Mouse (Mus musculus) G1E (cell line): ENCODE measurements around the gene Zfp622. TPM values are rescaled to one million over a fixed set of nuclear protein-coding genes. Genes with fewer than 3 reads are reported as not detected.
A peak's percentile ranks its signal among the peaks of the same experiment; 100 is the strongest.
"Not testable (repeated sequence)": the region's sequence is repeated elsewhere in the genome, so short reads cannot be mapped to it uniquely, and the experiment has no call there.

Source experiments
- ATAC-seq: 2 replicates; pipeline ENCODE4 v1.8.0; 2016; ENCODE audit warnings: mild to moderate bottlenecking; ENCODE audit not compliant: insufficient number of reproducible peaks, poor library complexity, low FRiP score, severe bottlenecking; ENCODE audit errors: extremely low read depth
- DNase-seq: peaks from one replicate; pipeline ENCODE4 v3.0.0; 2012; ENCODE audit warnings: low spot score
- H3K27me3 ChIP-seq: 2 replicates; pipeline ENCODE4 v1.6.1; 2012; ENCODE audit warnings: mild to moderate bottlenecking, low read length, inconsistent platforms; ENCODE audit not compliant: insufficient read depth
- H3K36me3 ChIP-seq: replicated peaks from 2 replicates; pipeline ENCODE3; 2012; ENCODE audit warnings: mild to moderate bottlenecking, inconsistent platforms
- H3K4me1 ChIP-seq: 2 replicates; pipeline ENCODE4 v1.6.1; 2012; ENCODE audit warnings: low read depth, low read length, inconsistent platforms, mixed read lengths; ENCODE audit not compliant: insufficient read depth
- H3K4me3 ChIP-seq: 2 replicates; pipeline ENCODE4 v1.5.1; 2012; ENCODE audit warnings: low read depth, mild to moderate bottlenecking, inconsistent platforms, low read length, moderate library complexity, mixed read lengths
- H3K9me3 ChIP-seq: replicated peaks from 2 replicates; pipeline ENCODE4 v1.6.1; 2012; ENCODE audit warnings: inconsistent platforms
- CTCF ChIP-seq: IDR thresholded peaks from 2 replicates; pipeline ENCODE4 v1.5.1; 2012; ENCODE audit warnings: low read depth, low read length, inconsistent platforms, mixed read lengths
- GATA1 ChIP-seq: IDR thresholded peaks from 2 replicates; pipeline ENCODE4 v1.6.1; 2012; ENCODE audit warnings: borderline replicate concordance, low read length, inconsistent platforms, mixed read lengths
- GATA2 ChIP-seq: IDR thresholded peaks from 2 replicates; pipeline ENCODE4 v1.6.1; 2012; ENCODE audit warnings: low read depth, low read length, inconsistent platforms, borderline replicate concordance
- POLR2AphosphoS5 ChIP-seq: IDR thresholded peaks from 2 replicates; pipeline ENCODE4 v1.6.1; 2012; ENCODE audit warnings: low read depth, low read length, inconsistent platforms; ENCODE audit not compliant: insufficient replicate concordance
- TAL1 ChIP-seq: conservative IDR thresholded peaks from 2 replicates; pipeline ENCODE4 v1.6.1; 2012; ENCODE audit warnings: low read depth, low read length, inconsistent platforms, mixed read lengths
- polyA plus RNA-seq: library from polyadenylated mRNA; stranded (reverse); fragments of >175 nt; gene quantifications from 2 replicates; pipeline ENCODE4 v1.2.3, GENCODE M21; 2012
- total RNA-seq, 2 experiments: library from RNA; stranded (forward) in 1 of 2; stranded (reverse) in 1 of 2; fragments of 200-1000 nt in 1 of 2; fragments of >200 nt in 1 of 2; fragmentation: Nextera tagmentation in 1 of 2; gene quantifications; 2 replicates each; pipeline ENCODE4 v1.2.3; 2014 to 2017

Gene Zfp622
- total and polyA plus RNA-seq, 3 experiments: 27.2 to 86.0 (median 49.1) TPM

DNA sequence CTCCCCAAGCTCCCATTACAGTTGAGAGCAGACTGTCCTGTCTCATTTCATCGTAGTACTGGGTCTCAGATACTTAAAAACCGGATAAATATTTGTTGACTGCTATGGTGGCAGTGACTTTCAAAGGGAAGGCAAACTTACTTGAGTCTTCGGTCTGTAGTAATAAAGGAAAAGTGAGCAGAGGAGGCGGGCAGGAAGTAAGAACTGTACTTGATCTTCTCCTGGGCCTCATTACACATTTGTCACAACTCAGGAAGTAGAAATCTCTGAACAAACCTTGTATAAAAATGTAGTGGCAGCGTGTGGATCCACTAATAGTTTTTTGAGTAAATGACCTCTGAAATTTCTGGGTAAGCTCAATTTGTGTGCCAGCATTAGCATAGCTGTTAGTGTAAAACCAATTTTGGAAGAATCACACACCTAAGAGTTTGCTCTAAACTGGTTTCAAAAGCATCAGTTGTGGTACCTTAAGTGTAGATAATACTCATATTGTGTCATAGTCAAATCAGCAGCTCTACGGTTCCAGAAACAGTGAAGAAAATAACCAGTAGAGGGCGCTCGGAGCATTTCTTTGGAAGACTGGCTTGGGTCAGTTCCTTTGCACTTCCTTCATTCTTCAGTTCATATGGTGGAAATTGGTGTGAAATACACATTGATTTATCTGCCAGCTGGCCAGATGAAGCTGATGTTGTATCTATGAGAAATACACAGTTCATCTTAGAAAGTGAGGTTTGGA is 9.0 kb downstream of the Zfp622 start:
- Histone ChIP-seq H3K9me3 (no peaks in the 10 kb centered on the region), H3K4me1 (0 out of 2 replicates have a peak, but pooled peaks cover 7% of the 10 kb centered on the region), H3K36me3 (peaks cover 86% of the 10 kb centered on the region), H3K27me3 (no peaks in the 10 kb centered on the region), H3K4me3 (no peak overlapping the region)
- TF ChIP-seq GATA2 (no peak), TAL1 (no peak), CTCF (no peak), GATA1 (no peak), POLR2AphosphoS5 (no peak)
- DNase-seq: peak; percentile 4
- ATAC-seq: peak; percentile 56; the same call in 1 of the 2 replicates

GRCm38 (mm10) chr15:25995521-25995920 is 11.4 kb downstream of the Zfp622 start:
- no peak overlapping the region for H3K4me3 ChIP-seq
- peaks cover 70% of the 10 kb centered on the region for H3K36me3 ChIP-seq
- TF ChIP-seq TAL1: no peak
- TF ChIP-seq GATA1: no peak
- no peak for TF ChIP-seq POLR2AphosphoS5
- TF ChIP-seq CTCF: no peak
- TF ChIP-seq GATA2: no peak
- H3K9me3 ChIP-seq: no peaks in the 10 kb centered on the region
- ATAC-seq (no peak), DNase-seq (no peak)
- no peaks in the 10 kb centered on the region for H3K27me3 ChIP-seq
- 0 out of 2 replicates have a peak, but pooled peaks cover under 1% of the 10 kb centered on the region for H3K4me1 ChIP-seq

DNA sequence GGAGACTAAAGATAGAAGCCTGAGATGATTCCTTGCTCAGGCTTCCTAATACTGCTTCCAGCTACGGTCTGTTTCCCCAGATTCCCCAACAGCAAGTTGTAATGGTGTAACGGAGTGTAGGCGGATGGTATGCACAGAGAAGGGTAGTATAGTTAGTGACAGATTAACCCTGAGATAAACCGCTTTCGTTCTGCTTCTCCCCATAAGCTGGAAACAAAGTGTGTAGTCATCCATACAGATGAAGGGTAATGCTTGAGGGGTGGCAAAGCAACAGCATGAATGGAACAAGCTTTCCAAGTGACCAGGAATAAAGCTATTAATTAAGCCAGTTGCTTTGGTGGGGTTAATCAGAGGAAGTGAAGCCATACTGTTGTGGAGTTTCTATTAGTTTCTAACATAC is 15.4 kb downstream of the Zfp622 start:
- H3K9me3 ChIP-seq, DNase-seq, H3K4me3 ChIP-seq, ATAC-seq, H3K4me1 ChIP-seq, H3K27me3 ChIP-seq: not testable (repeated sequence)
- peaks cover 34% of the 10 kb centered on the region for H3K36me3 ChIP-seq

DNA sequence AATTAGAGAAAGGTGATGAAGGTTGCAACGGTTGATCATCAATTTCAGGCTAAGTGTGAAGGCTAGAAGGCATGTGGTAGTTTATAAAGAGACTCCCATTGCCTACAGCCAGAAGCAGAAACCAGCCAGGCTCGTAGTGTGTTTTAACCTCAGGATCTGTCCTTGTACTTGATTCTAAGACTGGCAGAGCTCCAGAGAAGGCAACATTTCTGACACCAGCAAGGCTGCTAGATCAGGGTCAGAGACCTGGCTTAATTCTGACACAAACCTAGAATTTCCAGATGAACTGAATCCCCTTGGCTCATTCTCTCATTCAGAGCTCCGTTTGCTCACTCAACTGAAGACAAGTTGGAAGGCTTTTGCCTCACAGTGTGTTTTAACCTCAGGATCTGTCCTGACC is 24.5 kb downstream of the Zfp622 start:
- H3K27me3 ChIP-seq: peaks cover 3% of the 10 kb centered on the region; the same call in 1 of the 2 replicates
- no peak overlapping the region for H3K4me3 ChIP-seq
- no peaks in the 10 kb centered on the region for H3K4me1 ChIP-seq
- no peaks in the 10 kb centered on the region for H3K36me3 ChIP-seq
- ATAC-seq (no peak), DNase-seq (no peak)
- TF ChIP-seq GATA1 (no peak), CTCF (no peak)
- no peaks in the 10 kb centered on the region for H3K9me3 ChIP-seq

GRCm38 (mm10) chr15:26012891-26013290 is 28.7 kb downstream of the Zfp622 start:
- Histone ChIP-seq H3K9me3 (no peaks in the 10 kb centered on the region), H3K4me1 (no peaks in the 10 kb centered on the region), H3K27me3 (peaks cover 1% of the 10 kb centered on the region; the same call in 1 of the 2 replicates), H3K4me3 (no peak overlapping the region), H3K36me3 (no peaks in the 10 kb centered on the region)
- DNase-seq: no peak
- TF ChIP-seq TAL1 (no peak), CTCF (no peak), POLR2AphosphoS5 (no peak), GATA1 (no peak), GATA2 (no peak)
- ATAC-seq: no peak

DNA sequence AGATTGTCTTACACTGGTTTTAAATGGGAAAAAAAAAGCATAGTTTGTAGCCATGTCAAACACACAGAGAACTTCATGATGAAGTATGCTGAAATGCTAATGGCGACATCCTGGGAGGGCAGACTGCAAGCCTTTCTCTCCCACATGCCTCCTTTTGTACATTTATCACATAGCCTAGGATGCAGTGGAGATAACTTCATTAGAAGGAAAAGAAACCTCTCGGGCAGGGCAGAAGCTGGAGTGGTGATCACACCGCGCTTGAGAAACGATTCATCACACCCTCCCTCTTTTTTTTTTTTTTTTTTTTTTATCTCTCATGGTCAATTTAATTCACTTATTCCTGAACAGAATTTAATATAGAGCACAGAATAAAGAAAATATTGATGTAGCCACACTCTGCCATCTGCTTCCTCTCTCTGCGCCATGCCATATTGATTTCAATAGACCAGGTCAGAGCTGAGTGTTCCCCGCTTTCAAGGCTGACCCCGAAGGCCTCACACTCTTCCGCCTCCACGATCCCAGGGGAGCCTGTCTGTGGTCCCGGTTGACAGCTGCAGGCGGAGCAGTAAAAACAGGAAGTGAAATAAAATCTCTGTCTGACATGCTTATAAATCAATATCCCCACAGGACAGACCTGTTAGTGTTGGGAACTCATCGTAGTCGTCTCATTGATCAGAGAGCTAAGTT is 32.0 kb downstream of the Zfp622 start:
- no peaks in the 10 kb centered on the region for H3K9me3 ChIP-seq
- H3K36me3 ChIP-seq: no peaks in the 10 kb centered on the region
- ATAC-seq (no peak), DNase-seq (no peak)
- TF ChIP-seq POLR2AphosphoS5: no peak
- no peak for TF ChIP-seq CTCF
- no peak for TF ChIP-seq GATA2
- TF ChIP-seq TAL1: no peak
- no peak for TF ChIP-seq GATA1
- H3K4me3 ChIP-seq: no peak overlapping the region
- H3K4me1 ChIP-seq: no peaks in the 10 kb centered on the region
- no peaks in the 10 kb centered on the region for H3K27me3 ChIP-seq
